Mouse (Mus musculus) fat pad, adult 2 months (tissue): ENCODE measurements around the gene Lpar3.

ENCODE experiments used
- DNase-seq: peaks from one replicate; pipeline ENCODE4 v3.0.0-alpha.2; 2011; ENCODE audit warnings: low read depth, low spot score; ENCODE audit errors: extremely low read depth

The Lpar3 gene

GRCm38 (mm10) chr3:146257483-146258122 is 36.8 kb downstream of the Lpar3 start:
- no peak for DNase-seq

- DNase-seq = peak; percentile 91
Measured at GRCm38 (mm10) chr3:146260203-146260602, 39.4 kb downstream of the Lpar3 start.

DNA sequence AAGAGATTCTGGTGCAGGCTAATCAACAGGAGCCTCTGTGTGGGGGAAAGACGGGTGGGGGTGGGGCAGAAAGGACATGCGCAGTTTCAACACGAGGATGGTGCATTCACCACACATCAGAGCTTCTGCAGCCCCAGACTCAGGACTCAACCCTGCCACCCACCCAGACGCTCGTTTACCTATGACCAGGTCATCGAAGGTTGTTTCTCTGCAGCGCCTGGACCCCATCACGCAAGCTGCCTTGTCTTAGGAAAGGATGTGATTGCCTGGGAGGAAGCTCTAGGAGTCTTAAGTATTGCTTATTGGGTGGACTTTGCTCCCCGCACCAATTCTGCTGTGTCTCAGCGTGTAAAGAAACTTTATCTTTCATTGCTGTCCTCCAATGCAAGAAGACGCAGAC is 40.1 kb downstream of the Lpar3 start:
- DNase-seq = no peak

GRCm38 (mm10) chr3:146262536-146262935 is 41.8 kb downstream of the Lpar3 start:
- DNase-seq = no peak

DNA sequence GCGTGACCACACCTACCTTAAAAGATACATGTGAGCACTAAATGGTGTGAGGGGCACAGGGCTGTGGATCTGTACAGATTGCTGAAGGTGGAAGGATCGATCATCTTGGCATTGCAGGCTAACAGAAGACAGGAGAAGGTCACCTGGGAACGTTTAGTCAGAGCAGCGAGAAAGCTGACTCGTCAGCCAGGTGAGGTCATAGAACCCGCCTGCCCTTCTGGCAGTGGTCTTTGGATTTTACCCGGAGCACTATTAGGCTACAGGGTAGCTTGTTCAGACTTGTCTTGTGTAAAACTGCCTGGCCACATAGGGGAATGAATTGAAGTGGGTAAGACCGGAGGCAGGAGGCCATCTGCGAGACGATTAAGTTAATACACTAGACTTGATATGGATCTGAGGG is 43.4 kb downstream of the Lpar3 start:
- no peak for DNase-seq

DNA sequence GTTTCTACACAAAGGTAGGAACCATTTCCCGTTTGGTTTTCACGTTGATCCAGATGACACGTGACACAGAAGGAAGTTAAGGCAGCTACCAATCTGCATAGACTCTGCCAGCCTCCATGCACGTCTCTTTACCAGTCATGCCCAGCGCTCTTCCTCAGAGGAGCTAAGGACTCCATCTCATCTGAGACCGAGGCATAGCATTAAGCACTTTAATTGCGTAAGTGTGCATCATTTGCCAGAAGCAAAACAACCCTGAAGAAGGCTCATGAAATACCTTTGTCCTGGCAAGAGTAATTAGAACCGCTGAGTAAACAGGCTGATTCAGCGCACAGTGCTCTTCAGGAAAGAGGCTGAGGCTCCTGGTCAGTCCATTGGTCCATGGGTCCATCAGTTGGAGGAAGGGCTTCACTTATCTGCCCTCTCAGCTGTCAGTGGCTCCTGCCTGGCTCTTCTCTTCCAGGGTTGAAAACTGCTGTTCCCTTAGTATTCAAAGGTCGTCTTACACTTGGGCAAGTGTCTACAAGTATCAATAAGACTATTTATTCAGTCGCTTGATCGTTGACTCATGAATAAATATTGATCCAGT is 44.9 kb downstream of the Lpar3 start:
- DNase-seq = peak; percentile 59

DNA sequence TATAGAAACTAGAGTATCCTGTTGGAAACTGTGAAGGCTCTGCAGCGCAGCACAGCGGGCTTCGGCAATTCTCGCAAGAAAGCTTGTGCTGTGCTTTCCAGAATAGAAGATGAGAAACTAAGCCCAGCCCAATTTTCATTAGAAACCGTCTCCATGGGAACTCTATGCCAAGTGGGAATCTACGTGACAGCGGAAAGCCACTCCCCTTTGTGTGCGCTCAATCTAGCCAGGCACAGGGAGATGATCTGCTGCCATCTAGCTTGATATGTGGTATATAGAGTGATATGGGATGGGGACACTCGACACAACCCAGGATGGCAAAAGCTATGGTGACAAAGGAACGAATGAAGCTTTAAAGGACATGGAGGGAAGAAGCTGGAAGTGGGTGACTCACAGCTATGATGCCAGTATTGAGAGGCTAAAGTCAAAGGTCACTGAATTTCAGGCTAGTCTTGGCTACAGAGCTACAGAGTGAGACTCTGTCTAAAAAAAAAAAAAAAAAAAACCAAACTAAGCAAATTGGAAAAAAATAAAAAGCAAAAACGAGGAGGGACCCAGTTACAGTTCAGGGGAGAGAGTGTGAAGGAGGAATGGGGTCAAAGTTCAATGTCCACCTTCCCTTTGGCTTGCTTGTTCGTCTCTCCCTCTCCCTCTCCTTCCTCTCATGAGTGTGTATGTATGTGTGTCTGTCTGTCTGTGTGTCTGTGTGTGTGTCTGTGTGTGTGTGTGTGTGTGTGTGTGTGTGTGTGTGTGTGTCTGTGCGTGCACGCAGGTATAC is 47.5 kb downstream of the Lpar3 start:
- DNase-seq = no peak

DNA sequence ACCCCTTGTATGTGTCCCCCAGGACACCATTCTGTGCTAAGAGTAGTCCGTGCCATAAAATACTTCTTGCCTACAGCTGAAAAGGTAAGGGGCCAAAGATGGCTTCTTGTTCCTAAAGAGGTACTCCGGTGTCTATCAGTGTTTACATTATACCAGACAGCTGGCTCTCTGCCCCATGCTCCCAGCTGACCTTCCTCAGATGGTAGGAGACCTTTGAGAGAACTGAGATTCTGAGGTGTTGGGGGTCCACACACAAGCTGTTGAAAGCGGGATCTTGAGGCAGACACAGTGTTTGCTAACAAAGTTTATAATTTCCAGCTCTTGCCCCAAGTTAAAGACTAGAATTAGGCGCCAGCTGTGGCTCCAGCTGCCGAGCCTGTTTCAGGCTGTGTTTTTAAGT is 53.7 kb downstream of the Lpar3 start:
- no peak for DNase-seq

- no peak for DNase-seq
Measured at GRCm38 (mm10) chr3:146275360-146276025, 54.7 kb downstream of the Lpar3 start.

DNA sequence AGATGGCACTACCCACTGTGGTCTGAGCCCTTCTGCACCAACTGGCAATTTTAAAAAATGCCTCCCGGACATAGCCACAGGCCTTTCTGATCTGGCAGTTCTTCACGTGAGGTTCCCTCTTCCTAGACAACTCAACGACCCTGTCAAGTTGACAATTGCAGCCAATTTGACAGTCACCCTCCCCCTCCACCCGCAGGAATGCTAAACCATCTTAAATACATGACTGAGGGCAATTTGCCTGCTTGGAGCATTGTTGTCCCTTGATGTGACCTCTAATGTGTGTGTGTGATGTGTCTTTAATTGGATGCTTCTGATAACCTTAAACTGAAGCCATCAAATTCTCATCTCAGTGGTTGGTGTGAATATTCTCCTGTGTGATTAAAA is 55.3 kb downstream of the Lpar3 start:
- DNase-seq = no peak

GRCm38 (mm10) chr3:146276991-146277390 is 56.2 kb downstream of the Lpar3 start:
- DNase-seq = no peak

DNA sequence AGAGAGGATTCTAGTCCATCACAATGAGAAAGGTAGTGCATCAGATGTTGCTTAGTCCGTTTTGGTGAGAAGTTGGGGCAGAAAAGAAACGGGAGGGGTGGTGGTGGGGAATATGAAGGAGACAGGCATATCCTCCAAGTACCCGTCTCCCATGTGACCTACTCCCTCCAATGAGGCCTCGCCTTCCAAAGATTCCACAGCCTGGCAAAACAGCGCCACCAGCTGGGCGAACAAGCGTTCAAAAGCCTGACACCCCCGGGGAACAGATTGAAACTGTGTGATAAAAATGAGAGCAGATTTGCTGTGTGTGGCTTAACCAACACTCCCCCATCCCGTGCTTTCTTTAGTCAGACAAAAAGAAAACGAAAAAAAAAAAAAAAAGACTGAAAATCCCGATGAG is 56.7 kb downstream of the Lpar3 start:
- no peak for DNase-seq

DNA sequence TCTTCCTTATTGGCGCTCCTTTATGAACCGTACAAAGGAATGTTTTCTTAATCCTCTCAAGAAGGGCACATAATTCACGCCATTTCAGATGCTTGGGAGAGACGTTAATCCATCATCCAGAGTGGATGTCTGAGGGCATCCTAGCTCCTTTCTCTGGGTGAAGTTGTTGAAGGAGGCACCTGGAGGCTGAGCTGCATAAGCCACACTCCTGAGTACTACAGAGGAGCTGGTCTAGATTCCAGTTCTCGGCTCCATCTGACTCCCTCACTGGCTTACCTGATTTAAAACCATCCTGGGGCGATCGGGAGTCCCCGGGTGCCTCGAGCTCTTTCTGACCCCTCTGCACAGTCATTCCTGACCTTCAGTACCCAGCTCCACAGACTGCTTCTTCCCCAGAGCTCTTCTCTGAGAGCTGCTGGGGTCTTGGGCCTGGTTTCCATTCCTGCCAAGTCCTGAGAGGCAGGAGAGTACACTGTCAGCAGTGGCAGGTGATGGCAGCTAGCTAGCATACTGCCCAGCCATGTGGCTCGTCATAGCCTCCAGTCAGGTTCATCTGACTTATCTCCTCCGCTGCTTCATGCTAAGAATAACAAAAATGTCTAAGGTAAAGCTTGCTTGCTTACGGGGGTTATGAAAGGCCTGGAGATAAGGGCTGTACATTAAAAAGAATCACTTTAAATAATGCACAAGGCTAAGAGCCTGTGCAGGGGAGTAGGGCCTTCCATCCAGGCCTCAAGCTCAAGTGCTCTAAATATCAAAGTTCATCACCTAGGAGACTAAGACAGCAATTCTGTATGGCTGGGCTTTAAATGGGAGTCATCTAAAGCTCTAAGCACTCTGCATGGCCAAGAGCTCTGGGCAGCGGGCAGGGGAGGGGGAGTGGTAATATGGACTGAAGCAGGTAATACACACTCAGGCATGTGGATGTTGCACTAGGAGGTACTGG is 57.7 kb downstream of the Lpar3 start:
- no peak for DNase-seq

DNA sequence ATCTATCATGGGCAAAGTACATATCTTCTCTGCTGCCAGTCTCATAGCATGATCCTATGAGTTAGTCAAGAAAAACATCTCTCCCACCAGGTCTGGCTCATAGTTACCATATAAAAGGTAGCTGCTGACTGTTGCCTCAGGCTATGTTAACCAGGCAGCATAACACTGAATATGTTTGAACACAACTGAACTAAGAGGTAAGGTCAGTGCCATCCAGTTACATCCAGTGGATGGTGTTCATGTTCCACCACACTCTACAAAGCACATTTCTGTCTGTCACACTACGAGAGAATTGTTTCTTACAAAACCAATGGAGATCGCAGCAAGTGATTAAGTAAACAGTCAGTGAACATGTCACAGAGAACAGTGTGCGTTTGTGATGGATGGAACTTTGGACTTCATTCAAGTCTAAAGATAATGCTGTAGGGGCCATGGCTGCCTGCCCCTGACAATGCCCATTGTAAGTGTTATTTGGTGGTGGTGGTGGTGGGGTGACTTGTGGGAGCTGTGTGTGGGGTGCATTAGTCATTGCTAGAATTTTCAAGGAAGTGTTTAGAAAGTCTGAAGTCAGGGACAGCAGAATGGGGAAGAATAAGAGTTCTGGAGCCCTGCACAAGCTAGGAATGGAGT is 63.1 kb downstream of the Lpar3 start:
- DNase-seq = no peak

GRCm38 (mm10) chr3:146286118-146286517 is 65.4 kb downstream of the Lpar3 start:
- DNase-seq = no peak

DNA sequence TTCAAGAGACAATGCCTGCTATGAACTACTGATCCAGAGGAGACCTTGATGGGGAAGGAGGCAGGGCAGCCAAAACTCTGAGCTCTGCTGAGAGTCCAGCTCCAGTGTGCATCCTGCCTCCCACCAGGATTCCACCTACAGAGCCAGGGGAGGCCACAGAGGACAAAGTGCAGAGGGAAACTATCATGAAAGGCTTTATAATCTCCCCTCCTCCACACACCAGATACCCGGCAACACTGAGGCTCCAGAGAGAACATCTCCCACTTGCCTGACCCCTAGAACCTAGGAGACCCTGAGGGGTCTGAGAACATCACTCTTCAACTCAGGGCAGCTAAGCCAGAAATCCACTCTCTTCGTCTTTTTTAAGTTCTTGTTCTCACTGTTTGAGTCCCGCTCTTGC is 71.2 kb downstream of the Lpar3 start:
- DNase-seq = no peak

- no peak for DNase-seq
Measured at GRCm38 (mm10) chr3:146292515-146292914, 71.8 kb downstream of the Lpar3 start.

DNA sequence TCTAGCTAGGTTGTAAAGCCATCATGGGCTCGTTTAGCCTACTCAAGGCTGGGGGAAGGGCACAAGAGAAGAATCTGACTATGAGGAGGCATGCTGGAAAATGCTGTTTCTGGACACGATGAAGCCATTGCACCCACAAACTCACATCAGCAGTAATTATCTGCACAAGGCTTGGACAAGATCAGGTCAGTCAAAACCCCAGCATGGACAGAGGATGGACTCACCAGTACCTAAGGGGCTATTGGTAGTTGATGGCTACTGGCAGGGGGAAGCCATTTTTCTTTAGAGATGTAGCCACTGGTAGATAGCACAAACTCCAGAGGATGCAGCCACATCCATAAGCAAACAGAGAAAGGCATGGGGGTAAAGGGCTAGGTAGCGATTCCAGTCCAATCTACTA is 81.7 kb downstream of the Lpar3 start:
- no peak for DNase-seq

GRCm38 (mm10) chr3:146303194-146303593 is 82.4 kb downstream of the Lpar3 start:
- no peak for DNase-seq
